Mouse (Mus musculus) CD8-positive naive resting alpha-beta T cell, adult 2 months (primary cell): ENCODE data around the gene Sox30.
"Not testable (repeated sequence)": the region's sequence is repeated elsewhere in the genome, so short reads cannot be mapped to it uniquely, and the experiment has no call there.

ENCODE experiments used
- DNase-seq, 2 experiments: peaks; one replicate each; pipeline ENCODE4 v3.0.0; 2022; ENCODE audit warnings: low read depth in 2 of 2, low spot score in 2 of 2

Gene Sox30

DNA sequence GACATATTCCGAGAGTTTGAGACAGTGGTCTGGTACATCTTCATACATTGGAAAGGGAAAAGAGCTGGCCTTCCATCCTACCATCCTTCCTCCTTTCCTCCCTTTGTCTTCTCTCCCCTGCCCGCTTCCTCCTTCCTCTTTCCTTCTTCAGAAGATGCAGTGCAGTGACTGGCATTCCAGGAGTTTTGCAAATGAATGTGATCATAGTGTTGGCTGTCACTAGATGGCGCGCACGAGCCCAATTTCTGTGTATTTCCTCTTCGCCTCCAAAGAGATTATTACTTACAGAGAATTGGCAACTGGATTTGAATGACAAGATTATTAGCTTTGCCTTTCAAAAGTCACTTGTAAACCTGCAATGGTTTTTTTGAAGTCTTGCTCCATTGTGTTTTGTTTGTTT is 36.0 kb downstream of the Sox30 start:
- peak; percentile 15 to 43 for DNase-seq

DNA sequence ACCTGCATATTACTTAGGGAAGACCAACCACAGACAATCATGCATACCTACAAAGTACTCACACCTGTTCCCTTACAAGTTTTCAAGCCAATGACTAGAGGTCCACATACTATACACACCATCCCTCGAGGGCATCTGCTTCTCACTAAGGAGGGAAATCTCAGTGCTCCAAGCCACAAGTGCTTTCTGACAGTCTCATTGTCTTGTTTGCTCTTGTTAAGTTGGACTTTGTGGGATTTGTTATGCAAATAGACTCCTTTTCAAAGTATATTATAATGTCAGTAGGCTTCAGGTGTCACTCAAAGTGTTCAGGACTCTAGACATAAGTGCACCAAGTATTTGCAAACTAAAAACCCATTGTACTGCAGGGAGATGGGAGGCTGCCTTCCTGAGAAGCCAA is 40.1 kb downstream of the Sox30 start:
- no peak for DNase-seq

DNA sequence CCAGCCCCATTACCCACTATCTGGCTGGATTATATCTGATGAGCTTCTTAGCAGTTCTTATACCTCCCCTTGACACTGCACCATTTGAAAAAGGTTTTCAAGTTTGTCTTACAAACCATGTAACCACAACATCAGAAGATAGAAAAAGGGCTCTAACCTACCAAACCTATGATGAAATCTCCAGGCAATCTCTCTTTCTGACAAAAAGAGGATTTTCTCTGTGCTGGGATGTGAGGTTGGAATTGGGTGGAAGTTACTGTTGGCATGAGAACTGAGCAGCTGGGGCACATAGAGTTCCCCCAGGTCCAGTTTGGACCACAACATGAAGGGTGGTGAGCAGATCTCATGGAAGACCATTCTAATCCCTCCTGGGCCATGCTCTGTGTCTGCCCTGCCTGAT is 41.7 kb downstream of the Sox30 start:
- no peak for DNase-seq

DNA sequence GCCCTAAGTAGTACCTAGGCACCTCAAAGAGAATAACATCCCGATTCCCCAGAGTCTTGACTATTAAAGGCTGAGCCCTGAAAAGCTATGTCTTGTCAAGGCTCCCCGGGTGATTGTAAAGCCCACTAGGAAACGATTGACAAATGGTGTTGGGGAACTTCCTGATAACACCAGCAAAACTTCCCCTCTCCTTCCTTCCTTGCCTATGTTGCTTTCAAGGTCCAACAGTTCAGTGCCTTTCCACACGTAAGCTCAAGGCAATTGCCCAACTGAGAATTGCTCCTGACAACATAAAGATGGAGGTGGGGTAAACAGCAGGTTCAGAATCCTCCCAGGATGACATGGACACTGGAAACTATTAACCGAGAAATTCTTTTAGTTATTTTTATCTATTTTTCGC is 42.9 kb downstream of the Sox30 start:
- DNase-seq = no peak

DNA sequence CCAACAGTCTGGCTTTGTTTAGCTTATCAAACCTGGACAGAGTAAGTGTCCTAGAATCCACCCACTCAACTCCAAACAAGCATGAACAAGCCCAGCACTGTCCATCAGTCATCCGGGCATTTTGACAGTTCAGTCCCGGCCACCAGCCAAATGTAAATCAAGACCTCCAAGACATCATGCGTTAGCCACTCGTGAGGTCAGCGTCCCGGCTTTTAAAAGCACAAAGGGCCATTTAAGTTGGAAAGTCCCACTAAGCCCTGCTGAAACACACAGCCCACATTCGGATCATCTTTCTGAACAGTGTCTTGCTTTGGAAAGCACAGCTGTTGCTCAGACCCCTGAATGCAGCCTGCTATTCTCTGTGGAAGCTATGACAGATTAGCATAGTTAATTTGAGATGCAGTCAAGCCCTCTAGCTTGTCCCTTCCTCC is 45.9 kb downstream of the Sox30 start:
- DNase-seq = no peak

DNA sequence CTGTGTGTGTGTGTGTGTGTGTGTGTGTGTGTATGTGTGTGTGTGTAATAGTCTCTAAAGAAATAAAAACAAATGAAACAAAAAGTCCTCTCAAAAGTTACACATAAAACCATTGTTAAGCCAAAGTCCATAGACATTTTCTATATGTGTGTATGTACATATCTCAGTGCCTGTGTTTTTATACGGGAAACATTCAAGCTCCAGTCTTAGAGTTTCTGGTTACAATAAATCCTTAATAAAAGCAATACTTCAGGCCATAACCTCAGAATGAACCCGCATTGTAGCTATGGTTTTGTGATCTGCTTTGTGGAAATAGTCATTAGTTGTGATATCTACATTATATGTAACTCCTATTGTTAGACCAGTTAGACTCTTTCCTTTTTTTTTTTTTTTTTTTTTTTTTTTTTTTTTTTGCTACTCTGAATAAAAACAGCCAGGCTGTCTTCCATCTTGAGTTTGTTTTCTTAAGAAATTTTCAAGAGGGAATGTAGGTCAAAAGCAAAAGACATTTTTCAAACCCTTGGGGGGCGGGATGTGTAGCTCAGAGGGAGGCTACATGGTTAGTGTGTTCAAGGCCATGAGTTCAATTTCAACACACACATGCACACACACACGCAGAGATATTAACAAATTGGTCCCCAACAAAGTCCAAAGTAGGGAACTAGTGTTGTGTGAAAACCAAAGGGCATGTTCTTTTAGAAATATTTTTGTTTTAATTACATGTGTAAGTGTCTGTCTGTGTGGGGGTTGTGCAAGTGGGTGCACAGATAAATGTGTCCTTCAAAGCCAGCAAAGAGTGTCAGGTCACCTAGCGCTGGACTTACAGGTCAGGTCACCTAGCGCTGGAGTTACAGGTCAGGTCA is 48.1 kb downstream of the Sox30 start:
- no peak for DNase-seq

DNA sequence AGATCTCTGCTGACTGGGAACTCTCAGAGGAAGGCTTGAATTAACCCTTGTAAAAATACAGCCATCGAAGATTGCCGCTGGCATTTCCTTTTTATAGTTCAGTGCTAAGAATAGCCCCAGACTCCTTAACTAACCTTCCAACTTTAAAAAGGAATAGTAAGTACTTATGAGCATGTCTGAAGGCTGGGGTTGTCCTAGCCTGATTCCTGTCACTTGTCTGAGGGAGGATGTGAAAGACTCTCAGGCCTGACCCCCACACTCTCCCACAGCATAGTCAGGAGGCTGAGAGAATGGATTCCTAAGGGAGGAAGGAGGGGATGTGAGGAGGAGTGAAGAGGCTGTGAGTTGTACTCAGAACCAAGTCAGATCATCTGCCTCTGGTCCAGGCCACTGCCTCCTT is 49.4 kb downstream of the Sox30 start:
- no peak for DNase-seq

DNA sequence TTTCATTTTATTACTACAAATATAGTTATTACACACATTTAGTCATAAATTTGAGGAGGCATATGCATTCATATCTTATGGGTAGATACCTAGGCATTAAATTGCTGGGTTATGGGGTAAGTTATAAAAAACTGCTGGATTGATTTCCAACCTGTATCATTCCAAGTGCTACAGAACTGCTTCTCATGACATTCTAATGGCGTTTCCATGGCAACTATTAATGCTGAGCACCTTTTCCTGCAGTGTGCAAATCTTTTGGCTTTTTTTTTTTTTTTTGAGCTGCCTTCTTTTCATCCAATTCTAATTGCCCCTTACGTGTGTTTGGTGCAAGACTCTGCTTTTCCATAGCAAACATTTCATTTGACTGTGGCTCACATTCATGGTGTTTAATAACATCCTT is 49.9 kb downstream of the Sox30 start:
- no peak for DNase-seq

DNA sequence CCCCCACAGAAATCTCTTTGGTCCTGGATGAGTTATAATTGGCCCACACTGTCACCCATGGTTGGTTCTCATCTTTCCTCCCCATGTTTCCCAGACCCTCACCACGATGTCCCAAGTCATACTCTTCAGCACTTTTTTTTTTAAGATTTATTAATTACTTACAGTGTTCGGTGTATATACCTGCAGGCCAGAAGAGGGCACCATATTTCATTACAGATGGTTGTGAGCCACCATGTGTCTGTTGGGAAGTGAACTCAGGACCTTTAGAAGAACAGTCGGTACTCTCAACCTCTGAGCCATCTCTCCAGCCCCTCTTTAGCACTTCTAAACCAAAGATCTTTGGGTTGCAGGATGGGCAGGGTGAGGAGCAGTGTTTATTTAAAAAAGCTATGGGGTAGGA is 51.4 kb downstream of the Sox30 start:
- DNase-seq = peak in 1 of 2 experiments; percentile 19

DNA sequence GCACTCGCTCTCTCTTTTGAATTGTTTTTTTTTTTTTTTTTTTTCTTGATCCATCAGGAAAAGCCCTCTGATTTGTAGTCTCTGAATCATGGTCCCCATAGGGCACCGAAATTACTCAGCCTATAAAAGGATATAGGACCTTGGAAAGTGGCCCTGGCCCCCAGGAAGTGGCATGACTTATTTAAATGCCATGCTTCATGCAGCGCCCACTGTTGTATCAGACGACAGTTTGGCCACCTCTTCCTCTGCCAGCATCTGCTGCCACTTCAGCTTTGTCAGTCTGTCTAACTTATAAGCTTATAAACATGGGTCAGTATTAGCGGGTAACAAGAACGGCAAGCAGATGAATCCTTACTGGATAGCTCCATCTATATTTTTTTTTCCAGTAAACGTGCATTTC is 52.8 kb downstream of the Sox30 start:
- no peak for DNase-seq

DNA sequence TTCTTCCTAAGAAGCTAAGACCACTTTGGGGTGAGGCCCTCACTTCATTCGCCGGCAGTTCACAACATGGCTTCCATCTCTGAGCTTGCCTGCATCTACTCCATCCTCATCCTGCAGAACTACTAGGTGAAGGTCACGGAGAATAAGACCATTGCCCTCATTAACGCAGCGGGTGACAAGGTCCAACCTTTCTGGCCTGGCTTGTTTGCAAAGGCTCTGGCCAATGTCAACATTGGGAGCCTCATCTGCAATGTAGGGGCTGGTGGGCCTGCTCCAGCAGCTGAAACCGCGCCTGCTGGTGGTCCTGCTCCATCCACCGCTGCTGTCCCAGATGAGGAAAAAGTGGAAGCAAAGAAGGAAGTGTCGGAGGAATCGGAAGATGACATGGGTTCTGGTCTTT is 56.3 kb downstream of the Sox30 start:
- no peak for DNase-seq

DNA sequence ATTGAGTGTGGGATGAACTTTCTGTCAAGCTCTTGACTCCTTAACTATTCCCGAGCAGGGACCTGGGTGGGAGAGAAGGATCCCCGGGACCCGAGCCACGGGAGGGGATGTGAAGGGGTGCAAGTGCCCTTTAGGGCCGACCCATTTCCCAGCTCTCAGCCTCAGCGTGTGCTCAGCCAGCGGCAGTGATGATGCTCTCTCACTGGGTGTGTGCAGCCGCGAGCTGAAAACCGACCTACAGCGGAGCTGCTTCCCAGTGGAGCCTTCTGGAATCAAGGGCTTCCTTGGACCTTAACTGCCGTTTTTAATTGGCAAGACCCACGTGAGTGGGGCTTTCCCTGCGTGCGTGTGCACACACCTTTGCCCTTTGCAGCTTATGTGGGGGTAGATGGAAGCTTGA is 58.8 kb downstream of the Sox30 start:
- no peak for DNase-seq

DNA sequence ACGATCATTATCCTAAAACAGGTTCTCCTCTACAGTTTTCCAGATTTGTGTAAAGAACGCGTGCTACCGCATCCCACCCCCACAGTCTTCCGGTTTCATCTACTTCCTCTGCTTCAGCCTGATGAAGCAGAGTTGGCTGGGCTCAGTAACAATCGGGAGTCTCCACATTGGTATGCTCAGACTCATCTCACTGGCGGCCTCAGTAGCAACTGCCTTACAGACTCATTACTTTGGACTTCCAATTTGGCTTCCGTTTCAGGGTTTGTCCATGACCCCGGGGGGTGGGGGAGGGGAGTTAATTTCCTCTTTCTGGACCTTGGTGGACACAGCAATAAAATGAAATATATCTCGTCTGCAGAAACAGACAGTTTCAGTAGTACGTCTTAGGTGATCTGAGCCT is 59.2 kb downstream of the Sox30 start:
- no peak for DNase-seq

DNA sequence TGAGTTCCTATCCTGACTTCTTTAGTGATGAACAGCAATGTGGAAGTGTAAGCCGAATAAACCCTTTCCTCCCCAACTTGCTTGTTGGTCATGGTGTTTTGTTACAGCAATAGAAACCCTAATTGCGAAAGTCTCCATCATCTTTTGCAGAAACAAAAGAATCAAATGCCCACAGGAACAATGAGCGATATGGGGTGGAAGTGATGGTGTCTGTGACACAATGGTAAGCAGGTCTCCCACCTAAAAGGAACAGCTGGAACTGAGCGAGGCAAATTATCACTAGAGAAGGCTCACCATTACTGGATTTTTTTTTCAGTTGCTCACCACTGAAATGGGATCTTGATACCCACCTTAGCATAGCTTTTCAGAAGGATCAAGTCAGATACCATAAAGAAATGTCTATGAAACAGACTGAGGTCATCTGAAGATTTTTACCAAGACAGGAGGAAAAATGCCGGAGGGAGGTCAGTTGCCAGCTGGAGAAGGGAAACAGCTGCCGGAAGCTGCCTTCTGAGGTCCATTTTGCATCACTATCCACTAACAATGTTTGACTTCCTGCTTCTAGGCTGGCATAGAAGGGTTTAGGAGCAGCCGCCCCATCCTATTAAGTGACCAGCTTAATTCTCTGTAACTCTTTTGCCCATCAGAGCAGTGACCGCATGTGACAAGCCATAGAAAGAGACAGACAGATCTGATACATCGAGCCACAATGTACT is 60.9 kb downstream of the Sox30 start:
- no peak for DNase-seq

DNA sequence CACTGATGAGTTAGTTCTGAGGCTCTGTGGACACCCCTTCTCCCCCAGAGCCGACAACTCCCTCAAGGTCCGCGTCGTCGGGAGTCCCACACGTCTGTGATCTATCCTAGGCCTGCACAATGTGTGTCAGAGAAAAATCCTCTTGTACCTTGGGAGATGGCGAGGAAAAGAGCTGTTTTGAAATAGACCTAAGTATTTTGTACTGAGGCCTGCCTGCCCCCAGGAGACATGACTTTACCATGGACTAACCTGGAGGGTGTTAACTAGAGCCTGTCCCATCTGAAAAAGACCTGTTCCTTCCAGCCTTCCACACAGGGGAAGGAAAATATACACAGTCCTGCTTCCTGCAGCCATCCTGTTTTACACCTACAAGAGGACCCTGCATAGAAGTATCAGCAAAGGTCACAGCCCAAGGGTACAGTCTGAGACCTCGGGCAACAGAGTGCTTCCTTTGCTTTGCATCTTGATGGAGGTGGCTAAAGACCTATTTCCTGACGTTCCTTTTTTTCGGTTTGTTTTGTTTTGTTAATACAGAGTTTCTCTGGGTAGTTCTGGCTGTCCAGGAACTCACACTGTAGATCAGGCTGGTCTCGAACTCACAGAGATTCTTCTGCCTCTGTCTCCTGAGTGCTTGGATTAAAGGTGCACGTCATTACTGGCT is 61.6 kb downstream of the Sox30 start:
- DNase-seq = no peak

DNA sequence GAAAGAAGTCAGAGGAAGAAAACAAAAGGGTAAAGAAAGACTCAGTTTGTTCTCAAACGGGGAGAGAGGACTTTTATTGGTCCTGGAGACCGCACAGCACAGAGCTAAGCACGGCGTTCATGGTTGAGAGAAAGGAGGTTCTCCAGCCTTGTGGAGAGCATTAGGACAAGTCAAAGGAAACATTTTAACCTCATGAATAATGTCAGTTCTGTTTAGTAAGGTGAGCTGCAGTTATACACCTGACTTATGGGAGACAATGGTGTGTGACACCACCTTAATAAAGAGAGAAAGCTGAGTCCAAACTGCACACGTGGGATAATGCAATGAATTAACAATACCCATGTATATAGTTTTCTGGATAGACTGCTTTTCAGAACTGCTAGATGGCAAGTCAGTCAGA is 64.7 kb downstream of the Sox30 start:
- DNase-seq = no peak

DNA sequence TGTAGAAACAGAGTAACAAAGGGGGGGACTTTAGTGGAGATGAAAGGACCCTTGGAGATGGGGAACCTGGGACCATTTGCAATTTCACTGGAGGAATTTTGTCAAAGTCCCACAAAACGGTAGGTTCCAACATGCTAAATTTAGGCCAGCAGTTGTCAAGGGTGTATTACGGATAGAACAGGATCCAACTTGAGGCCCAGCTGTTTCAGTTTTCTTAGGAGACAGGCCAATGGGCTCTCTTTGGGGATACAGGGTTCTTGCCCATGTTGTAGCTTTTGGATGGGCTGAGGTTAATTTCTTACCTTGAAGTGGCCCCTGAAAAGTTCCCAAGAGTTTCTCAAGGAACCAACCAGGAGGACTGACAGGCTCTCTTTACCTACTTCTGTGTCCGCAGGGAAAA is 67.2 kb downstream of the Sox30 start:
- DNase-seq = no peak

DNA sequence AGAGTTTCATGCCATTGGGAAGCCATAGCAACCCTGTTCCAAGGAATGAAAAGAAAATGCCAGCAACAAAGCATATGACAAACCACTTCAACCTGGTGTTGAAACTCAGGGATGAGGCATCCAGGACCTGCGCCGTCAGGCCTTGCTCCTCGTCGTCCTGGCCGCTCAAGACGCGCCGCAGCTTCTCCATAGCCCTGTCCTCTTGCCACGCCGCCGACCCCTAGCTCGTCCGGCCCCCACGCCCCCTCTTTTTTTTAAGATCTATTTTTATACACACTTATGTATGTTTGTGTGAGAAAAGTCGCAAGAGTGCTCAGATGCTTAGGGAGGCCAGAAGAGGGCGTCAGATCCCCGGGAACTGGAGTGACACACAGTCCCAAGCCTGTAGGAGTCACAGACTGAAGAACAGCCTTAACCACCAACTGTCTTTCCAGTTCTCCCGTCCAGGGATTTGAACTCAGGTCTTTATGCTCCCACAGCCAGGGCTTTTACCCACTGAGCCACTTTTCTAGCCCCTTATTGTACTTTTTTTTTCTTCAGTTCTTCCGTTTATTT is 72.1 kb downstream of the Sox30 start, which contains the start of gene Gm12166:
Gene Gm12166 (minus strand): TSS at position 217 of the 555 bp plus-strand sequence.
- DNase-seq = peak; percentile 53 to 71

DNA sequence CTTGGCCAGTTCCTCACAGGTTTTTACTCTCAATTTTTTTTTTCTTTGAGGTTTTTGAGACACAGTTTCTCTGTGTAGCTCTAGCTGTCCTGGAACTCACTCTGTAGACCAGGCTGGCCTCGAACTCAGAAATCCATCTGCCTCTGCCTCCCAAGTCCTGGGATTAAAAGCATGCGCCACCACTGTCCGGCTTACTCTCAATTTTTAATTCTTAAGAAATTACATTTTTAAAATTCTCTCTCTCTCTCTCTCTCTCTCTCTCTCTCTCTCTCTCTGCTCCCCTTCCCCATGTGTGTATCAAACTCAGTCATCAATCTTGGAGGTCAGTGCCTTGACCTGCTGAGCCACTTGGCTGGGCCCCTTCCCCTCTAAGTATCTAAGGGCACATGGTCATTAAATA is 73.3 kb downstream of the Sox30 start:
- DNase-seq = not testable (repeated sequence)

DNA sequence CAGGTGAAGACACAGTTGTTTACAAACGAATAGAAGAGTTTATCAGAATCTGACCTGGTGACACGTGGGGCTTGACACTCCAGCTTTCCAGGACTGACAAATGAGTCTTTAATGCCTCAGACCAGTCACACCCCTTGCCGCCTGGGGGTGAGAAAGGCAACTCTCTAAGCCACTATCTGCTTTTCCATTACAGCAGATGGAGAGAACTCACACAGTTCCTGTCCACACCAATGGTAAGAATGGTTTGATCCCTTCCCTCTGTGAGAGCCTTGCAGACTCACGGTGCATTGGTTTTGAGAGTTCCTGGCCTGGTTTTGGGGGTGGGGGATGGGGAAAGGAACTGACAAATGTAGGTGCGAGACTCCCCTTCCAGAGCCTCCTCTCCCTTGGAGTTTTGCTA is 74.2 kb downstream of the Sox30 start:
- DNase-seq = no peak
